Mouse (Mus musculus) liver, embryonic 16.5 days (tissue): ENCODE data around the gene Ampd3. TPM values are rescaled to one million over a fixed set of nuclear protein-coding genes. Genes with fewer than 3 reads are reported as not detected.

ENCODE experiments used
- ATAC-seq: fragments of 200-750 bp; cut with Nextera tagmentation; 2 replicates; pipeline ENCODE4 v1.8.0; 2017; ENCODE audit warnings: low read depth, mild to moderate bottlenecking, moderate number of reproducible peaks, moderate library complexity
- H3K27ac ChIP-seq: fragments of 300-500 bp; sonication (generic); 2 replicates; pipeline ENCODE4 v1.5.1; 2014; ENCODE audit warnings: mild to moderate bottlenecking, low read length
- H3K27me3 ChIP-seq: fragments of 300-500 bp; sonication (generic); 2 replicates; pipeline ENCODE4 v1.6.1; 2014; ENCODE audit warnings: low read depth, low read length, mixed read lengths; ENCODE audit not compliant: control insufficient read depth, insufficient read depth
- H3K36me3 ChIP-seq: fragments of 300-500 bp; sonication (generic); 2 replicates; pipeline ENCODE4 v1.6.1; 2014; ENCODE audit warnings: mild to moderate bottlenecking; ENCODE audit not compliant: control insufficient read depth, insufficient read depth
- H3K4me1 ChIP-seq: fragments of 300-500 bp; sonication (generic); 2 replicates; pipeline ENCODE4 v1.6.1; 2014; ENCODE audit warnings: low read depth, low read length, mixed read lengths; ENCODE audit not compliant: control insufficient read depth
- H3K4me2 ChIP-seq: fragments of 300-500 bp; sonication (generic); 2 replicates; pipeline ENCODE4 v1.6.1; 2014; ENCODE audit warnings: low read depth, low read length, mixed read lengths
- H3K4me3 ChIP-seq: fragments of 300-500 bp; sonication (generic); 2 replicates; pipeline ENCODE4 v1.5.1; 2014; ENCODE audit warnings: low read depth, mild to moderate bottlenecking, low read length
- H3K9ac ChIP-seq: fragments of 300-500 bp; sonication (generic); 2 replicates; pipeline ENCODE4 v1.6.1; 2014; ENCODE audit warnings: low read depth, low read length
- H3K9me3 ChIP-seq: fragments of 300-500 bp; sonication (generic); replicated peaks from 2 replicates; pipeline ENCODE4 v1.6.1; 2016; ENCODE audit warnings: low read length; ENCODE audit not compliant: control insufficient read depth
- WGBS: fragments of 180-500 bp; shearing (Covaris S2); extraction: QIAGEN DNeasy Blood & Tissue Kit; methylation state at CpG from one replicate; pipeline ENCODE4 v1.1.7; 2014; ENCODE audit not compliant: insufficient replicate concordance; 5-methylcytosine and 5-hydroxymethylcytosine counted together
- polyA plus RNA-seq: library from polyadenylated mRNA; unstranded; fragments of >200 nt; fragmentation: Nextera tagmentation; extraction: Ambion mirVana; gene quantifications from 2 replicates; pipeline ENCODE4 v1.2.1, GENCODE M21; 2015

The Ampd3 gene
- polyA plus RNA-seq, 1 experiment from 2014 or later: 34.4 TPM

- peaks cover 67% of the 10 kb centered on the region for H3K36me3 ChIP-seq
- no peak overlapping the region for H3K27ac ChIP-seq
- no peaks in the 10 kb centered on the region; the same call in 1 of the 2 replicates for H3K4me1 ChIP-seq
- no peak overlapping the region for H3K4me3 ChIP-seq
- H3K9me3 ChIP-seq: no peaks in the 10 kb centered on the region
- no peaks in the 10 kb centered on the region for H3K27me3 ChIP-seq
- no peak for ATAC-seq
- no peak overlapping the region for H3K9ac ChIP-seq
- 80% methylated on average over 5 of the region's 5 CpGs for WGBS
- H3K4me2 ChIP-seq: no peak overlapping the region
Measured at GRCm38 (mm10) chr7:110811529-110811928, 43.5 kb downstream of the Ampd3 start.

- Histone ChIP-seq H3K4me3 (no peak overlapping the region), H3K4me2 (no peak overlapping the region), H3K27me3 (no peaks in the 10 kb centered on the region), H3K9me3 (no peaks in the 10 kb centered on the region), H3K27ac (no peak overlapping the region), H3K36me3 (peaks cover 57% of the 10 kb centered on the region), H3K9ac (no peak overlapping the region), H3K4me1 (peaks cover 11% of the 10 kb centered on the region)
- ATAC-seq: no peak
- 24% methylated on average over 1 of the region's 1 CpGs for WGBS
Measured at GRCm38 (mm10) chr7:110813983-110814382, 46.0 kb downstream of the Ampd3 start.

- H3K9me3 ChIP-seq: no peaks in the 10 kb centered on the region
- ATAC-seq: 0 out of 2 replicates have a peak, but pooled peaks have one; percentile 26
- H3K4me2 ChIP-seq: no peak overlapping the region
- peaks cover 40% of the 10 kb centered on the region for H3K36me3 ChIP-seq
- H3K9ac ChIP-seq: no peak overlapping the region
- WGBS: 62% methylated on average over 5 of the region's 5 CpGs
- peaks cover 26% of the 10 kb centered on the region for H3K4me1 ChIP-seq
- H3K27me3 ChIP-seq: no peaks in the 10 kb centered on the region
- H3K27ac ChIP-seq: no peak overlapping the region
- no peak overlapping the region for H3K4me3 ChIP-seq
Measured at GRCm38 (mm10) chr7:110816037-110816436, 48.0 kb downstream of the Ampd3 start.

- peak overlapping the region; percentile 58; the same call in 1 of the 2 replicates for H3K27ac ChIP-seq
- H3K4me2 ChIP-seq: peak overlapping the region; percentile 27; the same call in 1 of the 2 replicates
- H3K36me3 ChIP-seq: peaks cover 29% of the 10 kb centered on the region
- peak overlapping the region; percentile 26; the same call in 1 of the 2 replicates for H3K9ac ChIP-seq
- H3K9me3 ChIP-seq: no peaks in the 10 kb centered on the region
- ATAC-seq: no peak
- H3K4me3 ChIP-seq: no peak overlapping the region
- H3K27me3 ChIP-seq: no peaks in the 10 kb centered on the region
- 72% methylated on average over 6 of the region's 6 CpGs for WGBS
- peaks cover 28% of the 10 kb centered on the region for H3K4me1 ChIP-seq
Measured at GRCm38 (mm10) chr7:110818206-110818605, 50.2 kb downstream of the Ampd3 start.

- 21% methylated on average over 11 of the region's 11 CpGs for whole genome bisulfite sequencing
- Histone ChIP-seq H3K4me3 (no peak overlapping the region), H3K9me3 (no peaks in the 10 kb centered on the region), H3K36me3 (peaks cover 28% of the 10 kb centered on the region), H3K27me3 (no peaks in the 10 kb centered on the region), H3K27ac (peak overlapping the region; percentile 58), H3K4me1 (peaks cover 35% of the 10 kb centered on the region), H3K4me2 (peak overlapping the region; percentile 27), H3K9ac (no peak overlapping the region)
- ATAC-seq: peak; percentile 86
Measured at GRCm38 (mm10) chr7:110818787-110819350, 50.9 kb downstream of the Ampd3 start.

- H3K27ac ChIP-seq: no peak overlapping the region
- H3K9me3 ChIP-seq: no peaks in the 10 kb centered on the region
- peaks cover 43% of the 10 kb centered on the region for H3K4me1 ChIP-seq
- no peak overlapping the region for H3K4me3 ChIP-seq
- H3K27me3 ChIP-seq: no peaks in the 10 kb centered on the region
- peaks cover 24% of the 10 kb centered on the region for H3K36me3 ChIP-seq
- no peak overlapping the region for H3K9ac ChIP-seq
- no peak for ATAC-seq
- H3K4me2 ChIP-seq: no peak overlapping the region
- WGBS: 45% methylated on average over 5 of the region's 5 CpGs
Measured at GRCm38 (mm10) chr7:110821068-110821467, 53.1 kb downstream of the Ampd3 start.

GRCm38 (mm10) chr7:110821653-110822052 lies 53.6 kb downstream of the Ampd3 start:
- Histone ChIP-seq H3K4me3 (no peak overlapping the region), H3K9me3 (no peaks in the 10 kb centered on the region), H3K27ac (no peak overlapping the region), H3K4me2 (no peak overlapping the region), H3K4me1 (peaks cover 43% of the 10 kb centered on the region), H3K36me3 (peaks cover 24% of the 10 kb centered on the region), H3K9ac (no peak overlapping the region), H3K27me3 (no peaks in the 10 kb centered on the region)
- no peak for ATAC-seq
- WGBS: 76% methylated on average over 3 of the region's 3 CpGs

GRCm38 (mm10) chr7:110822055-110822454 lies 54.0 kb downstream of the Ampd3 start:
- Histone ChIP-seq H3K36me3 (peaks cover 28% of the 10 kb centered on the region), H3K27me3 (no peaks in the 10 kb centered on the region), H3K4me3 (no peak overlapping the region), H3K4me2 (no peak overlapping the region), H3K27ac (no peak overlapping the region), H3K9ac (no peak overlapping the region), H3K9me3 (no peaks in the 10 kb centered on the region), H3K4me1 (peaks cover 43% of the 10 kb centered on the region)
- 77% methylated on average over 4 of the region's 4 CpGs for WGBS
- ATAC-seq: no peak

GRCm38 (mm10) chr7:110823076-110823475 lies 55.1 kb downstream of the Ampd3 start:
- H3K4me1 ChIP-seq: peaks cover 41% of the 10 kb centered on the region
- H3K27ac ChIP-seq: peak overlapping the region; percentile 71
- no peak overlapping the region for H3K4me2 ChIP-seq
- no peak overlapping the region for H3K9ac ChIP-seq
- ATAC-seq: 0 out of 2 replicates have a peak, but pooled peaks have one; percentile 12
- no peak overlapping the region for H3K4me3 ChIP-seq
- no peaks in the 10 kb centered on the region for H3K9me3 ChIP-seq
- H3K27me3 ChIP-seq: no peaks in the 10 kb centered on the region
- WGBS: 70% methylated on average over 8 of the region's 8 CpGs
- peaks cover 24% of the 10 kb centered on the region for H3K36me3 ChIP-seq
